Mouse (Mus musculus) lung, postnatal 0 days (tissue): Measurements from ENCODE around the gene Ugt2a3. TPM values are rescaled to one million over a fixed set of nuclear protein-coding genes. Genes with fewer than 3 reads are reported as not detected.
"Not testable (repeated sequence)": the region's sequence is repeated elsewhere in the genome, so short reads cannot be mapped to it uniquely, and the experiment has no call there.

Experiments
- ATAC-seq: fragments of 200-750 bp; cut with Nextera tagmentation; 2 replicates; pipeline ENCODE4 v1.8.0; 2017; ENCODE audit warnings: moderate library complexity
- DNase-seq: peaks from one replicate; pipeline ENCODE4 v3.0.0-alpha.2; 2016; ENCODE audit warnings: low spot score
- H3K27ac ChIP-seq: fragments of 300-500 bp; sonication (generic); 2 replicates; pipeline ENCODE4 v1.5.1; 2014; ENCODE audit warnings: antibody characterized with exemption, mild to moderate bottlenecking, low read length, mixed read lengths
- H3K27me3 ChIP-seq: fragments of 300-500 bp; sonication (generic); replicated peaks from 2 replicates; pipeline ENCODE4 v1.6.1; 2014; ENCODE audit warnings: low read length, mixed read lengths; ENCODE audit not compliant: insufficient read depth
- H3K36me3 ChIP-seq: fragments of 300-500 bp; sonication (generic); 2 replicates; pipeline ENCODE4 v1.6.1; 2014; ENCODE audit warnings: low read length, mixed read lengths; ENCODE audit not compliant: insufficient read depth
- H3K4me1 ChIP-seq: fragments of 300-500 bp; sonication (generic); 2 replicates; pipeline ENCODE4 v1.6.1; 2014; ENCODE audit warnings: antibody characterized with exemption, low read depth, low read length, mixed read lengths; ENCODE audit not compliant: insufficient read depth
- H3K4me2 ChIP-seq: fragments of 300-500 bp; sonication (generic); replicated peaks from 2 replicates; pipeline ENCODE4 v1.6.1; 2014; ENCODE audit warnings: low read depth, mild to moderate bottlenecking, low read length, moderate library complexity, mixed read lengths
- H3K4me3 ChIP-seq: fragments of 300-500 bp; sonication (generic); 2 replicates; pipeline ENCODE4 v1.5.1; 2014; ENCODE audit warnings: low read depth, low read length
- H3K9ac ChIP-seq: fragments of 300-500 bp; sonication (generic); replicated peaks from 2 replicates; pipeline ENCODE4 v1.6.1; 2014; ENCODE audit warnings: low read depth, mild to moderate bottlenecking
- H3K9me3 ChIP-seq: fragments of 300-500 bp; sonication (generic); 2 replicates; pipeline ENCODE4 v1.6.1; 2016; ENCODE audit warnings: low read length, mixed read lengths
- CTCF ChIP-seq: IDR thresholded peaks from 2 replicates; pipeline ENCODE4 v1.5.1; 2016; ENCODE audit warnings: antibody characterized with exemption, mild to moderate bottlenecking
- EP300 ChIP-seq: IDR thresholded peaks from 2 replicates; pipeline ENCODE4 v1.6.1; 2016; ENCODE audit warnings: antibody characterized with exemption, mild to moderate bottlenecking, control low read depth
- WGBS: fragments of 180-500 bp; shearing (Covaris S2); extraction: QIAGEN DNeasy Blood & Tissue Kit; methylation state at CpG from one replicate; pipeline ENCODE4 v1.1.7; 2014; 5-methylcytosine and 5-hydroxymethylcytosine counted together
- polyA plus RNA-seq: library from polyadenylated mRNA; unstranded; fragments of >200 nt; fragmentation: Nextera tagmentation; extraction: Ambion mirVana; gene quantifications from 2 replicates; pipeline ENCODE4 v1.2.1, GENCODE M21; 2015

Gene Ugt2a3
- polyA plus RNA-seq: not detected in 2 replicates

GRCm38 (mm10) chr5:87336961-87337697 lies at the start of gene Ugt2a3:
Ugt2a3 (minus strand) TSS chr5:87337195.
- WGBS: 51% methylated on average over 11 of the region's 11 CpGs
- no peaks in the 10 kb centered on the region for H3K27me3 ChIP-seq
- H3K9me3 ChIP-seq: no peaks in the 10 kb centered on the region
- no peak within 1 kb of the TSS for H3K9ac ChIP-seq
- H3K4me1 ChIP-seq: no peaks in the 10 kb centered on the region
- peak; percentile 12 for DNase-seq
- ATAC-seq: no peak
- no peak within 1 kb of the TSS for H3K4me3 ChIP-seq
- no peak for TF ChIP-seq CTCF
- no peak for TF ChIP-seq EP300
- no peak within 1 kb of the TSS for H3K27ac ChIP-seq
- H3K36me3 ChIP-seq: no peaks in the 10 kb centered on the region
- no peak within 1 kb of the TSS for H3K4me2 ChIP-seq

GRCm38 (mm10) chr5:87380234-87380633 lies 43.2 kb upstream of the Ugt2a3 start:
- Histone ChIP-seq H3K9ac (no peak overlapping the region), H3K9me3 (no peaks in the 10 kb centered on the region), H3K4me1 (no peaks in the 10 kb centered on the region), H3K27me3 (no peaks in the 10 kb centered on the region), H3K4me2 (no peak overlapping the region), H3K27ac (no peak overlapping the region), H3K36me3 (no peaks in the 10 kb centered on the region), H3K4me3 (no peak overlapping the region)
- WGBS: 34% methylated on average over 2 of the region's 2 CpGs
- no peak for TF ChIP-seq CTCF
- no peak for TF ChIP-seq EP300
- no peak for ATAC-seq
- DNase-seq: no peak

- no peak overlapping the region for H3K4me3 ChIP-seq
- H3K9ac ChIP-seq: no peak overlapping the region
- DNase-seq (no peak), ATAC-seq (no peak)
- H3K36me3 ChIP-seq: no peaks in the 10 kb centered on the region
- TF ChIP-seq EP300 (no peak), CTCF (no peak)
- H3K27ac ChIP-seq: no peak overlapping the region
- no peak overlapping the region for H3K4me2 ChIP-seq
- H3K9me3 ChIP-seq: no peaks in the 10 kb centered on the region
- H3K27me3 ChIP-seq: no peaks in the 10 kb centered on the region
- no peaks in the 10 kb centered on the region for H3K4me1 ChIP-seq
These were observed 42.8 kb upstream of the Ugt2a3 start for GRCm38 (mm10) chr5:87379825-87380224.

- no peak overlapping the region for H3K4me2 ChIP-seq
- no peak for DNase-seq
- no peaks in the 10 kb centered on the region for H3K9me3 ChIP-seq
- ATAC-seq: no peak
- TF ChIP-seq EP300: no peak
- no peak for TF ChIP-seq CTCF
- H3K27ac ChIP-seq: no peak overlapping the region
- H3K4me1 ChIP-seq: no peaks in the 10 kb centered on the region
- H3K9ac ChIP-seq: no peak overlapping the region
- 84% methylated on average over 3 of the region's 3 CpGs for WGBS
- no peaks in the 10 kb centered on the region for H3K36me3 ChIP-seq
- H3K4me3 ChIP-seq: no peak overlapping the region
- H3K27me3 ChIP-seq: no peaks in the 10 kb centered on the region
These were observed 38.9 kb upstream of the Ugt2a3 start for GRCm38 (mm10) chr5:87375874-87376383.

GRCm38 (mm10) chr5:87373502-87373863 lies 36.5 kb upstream of the Ugt2a3 start:
- H3K4me1 ChIP-seq: no peaks in the 10 kb centered on the region
- no peak overlapping the region for H3K4me2 ChIP-seq
- no peak for ATAC-seq
- H3K36me3 ChIP-seq: no peaks in the 10 kb centered on the region
- DNase-seq: no peak
- H3K4me3 ChIP-seq: no peak overlapping the region
- TF ChIP-seq CTCF (no peak), EP300 (no peak)
- H3K27me3 ChIP-seq: no peaks in the 10 kb centered on the region
- no peaks in the 10 kb centered on the region for H3K9me3 ChIP-seq
- H3K9ac ChIP-seq: no peak overlapping the region
- 58% methylated on average over 1 of the region's 1 CpGs for whole genome bisulfite sequencing
- no peak overlapping the region for H3K27ac ChIP-seq

GRCm38 (mm10) chr5:87372788-87373501 lies 36.0 kb upstream of the Ugt2a3 start:
- not testable (repeated sequence) for H3K27ac ChIP-seq, H3K4me1 ChIP-seq, H3K36me3 ChIP-seq, ATAC-seq, H3K4me3 ChIP-seq, H3K9me3 ChIP-seq, H3K4me2 ChIP-seq, H3K9ac ChIP-seq, H3K27me3 ChIP-seq, DNase-seq
- WGBS: 46% methylated on average over 4 of the region's 4 CpGs
